Mouse (Mus musculus): ENCODE measurements at regions not wholly inside any gene's neighbourhood (a gene's known extent, or its start where the extent isn't known, plus 50 kb on each side); places are given as distances from the start of the nearest gene placed in this dataset.

DNA sequence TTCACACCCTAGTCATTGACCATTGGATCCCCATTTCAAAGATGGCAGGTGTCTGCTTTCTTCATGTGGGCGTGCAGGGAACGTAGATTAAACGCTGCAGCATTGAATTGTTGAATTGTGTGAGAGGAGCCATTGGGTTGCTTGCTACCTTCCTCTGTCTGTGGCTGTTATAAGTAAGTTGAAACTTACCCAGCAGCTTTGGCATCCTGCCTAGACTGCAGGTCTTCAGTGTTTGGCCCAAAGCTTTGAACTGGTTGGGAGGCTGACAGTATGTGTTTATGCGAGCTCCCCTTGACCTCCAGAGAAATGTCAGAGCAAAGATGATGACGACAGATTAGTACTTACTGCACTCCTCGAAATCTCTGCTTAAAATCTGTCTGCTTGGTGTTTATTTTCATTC, 473.8 kb downstream of the Irx1 start:
- Histone ChIP-seq H3K9me3 (replicated peaks; ENCODE audit: control insufficient read depth, low read length) (no peaks in the 10 kb centered on the region), H3K4me1 (ENCODE audit: control insufficient read depth, insufficient read depth) (no peaks in the 10 kb centered on the region), H3K27me3 (ENCODE audit: control insufficient read depth, insufficient read depth, low read length) (no peaks in the 10 kb centered on the region), H3K9ac (replicated peaks; ENCODE audit: low read depth, low read length) (no peak overlapping the region), H3K36me3 (replicated peaks; ENCODE audit: control insufficient read depth, insufficient read depth, low read length) (no peaks in the 10 kb centered on the region), H3K27ac (ENCODE audit: low read depth) (no peak overlapping the region), H3K4me2 (ENCODE audit: low read depth, low read length) (no peak overlapping the region), H3K4me3 (ENCODE audit: low read depth, low read length) (no peak overlapping the region)
- TF ChIP-seq EP300 (IDR thresholded peaks at IDR 0.05; ENCODE audit: low read depth) (no peak), CTCF (IDR thresholded peaks at IDR 0.05; ENCODE audit: low read depth) (no peak)
- no peak for ATAC-seq (ENCODE audit: insufficient read depth, low read depth)
- no peak for DNase-seq (ENCODE audit: low spot score)
- WGBS, result 55% methylated on average over 6 of the region's 6 CpGs

DNA sequence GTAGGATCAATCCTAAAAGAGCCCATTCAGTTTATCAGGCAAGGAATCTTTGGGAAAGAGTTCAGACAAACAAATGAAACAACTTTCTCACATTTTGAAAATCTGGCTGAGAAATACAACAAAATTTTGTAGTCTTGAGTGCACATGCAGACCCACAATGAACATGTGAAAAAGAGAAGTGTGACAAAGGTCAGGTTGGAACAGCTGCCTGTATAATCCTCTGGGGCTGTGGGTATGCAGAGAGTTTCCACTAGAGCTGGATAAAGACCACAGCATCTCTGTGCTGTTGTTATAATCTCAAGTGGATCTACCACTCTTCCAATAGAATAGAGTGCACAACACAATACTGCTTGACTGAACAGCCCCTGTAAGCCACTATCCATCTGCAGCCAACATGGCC, 482.3 kb downstream of the Irx1 start:
- Histone ChIP-seq H3K36me3 (replicated peaks; ENCODE audit: control insufficient read depth, insufficient read depth, low read length) (no peaks in the 10 kb centered on the region), H3K27ac (ENCODE audit: low read depth) (no peak overlapping the region), H3K4me2 (ENCODE audit: low read depth, low read length) (no peak overlapping the region), H3K4me3 (ENCODE audit: low read depth, low read length) (no peak overlapping the region), H3K9ac (replicated peaks; ENCODE audit: low read depth, low read length) (no peak overlapping the region), H3K9me3 (replicated peaks; ENCODE audit: control insufficient read depth, low read length) (no peaks in the 10 kb centered on the region), H3K4me1 (ENCODE audit: control insufficient read depth, insufficient read depth) (no peaks in the 10 kb centered on the region), H3K27me3 (ENCODE audit: control insufficient read depth, insufficient read depth, low read length) (no peaks in the 10 kb centered on the region)
- TF ChIP-seq CTCF (IDR thresholded peaks at IDR 0.05; ENCODE audit: low read depth) (no peak), EP300 (IDR thresholded peaks at IDR 0.05; ENCODE audit: low read depth) (no peak)
- DNase-seq (ENCODE audit: low spot score), result no peak
- ATAC-seq (ENCODE audit: insufficient read depth, low read depth), result no peak

DNA sequence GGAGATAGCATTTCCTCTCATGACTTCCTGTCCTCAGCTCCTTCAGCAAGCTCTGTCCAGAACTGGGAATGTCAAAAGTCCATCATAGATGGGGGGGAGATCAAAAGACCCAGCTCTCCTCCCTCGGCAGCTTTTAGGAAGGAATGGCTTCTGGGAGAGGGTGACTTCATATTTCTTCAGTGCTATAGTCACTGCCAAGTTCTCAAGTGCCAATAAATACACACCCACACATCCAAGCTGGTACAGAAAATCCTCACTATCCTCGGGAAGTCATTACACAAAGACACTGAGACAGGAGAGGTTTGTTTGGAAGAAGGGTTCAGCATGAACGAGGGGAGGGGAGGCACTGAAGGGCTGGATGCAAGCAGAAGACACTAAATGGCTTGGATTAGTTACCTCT, 502.0 kb downstream of the Irx1 start:
- Histone ChIP-seq H3K4me3 (ENCODE audit: low read depth, low read length) (no peak overlapping the region), H3K9me3 (replicated peaks; ENCODE audit: control insufficient read depth, low read length) (no peaks in the 10 kb centered on the region), H3K36me3 (replicated peaks; ENCODE audit: control insufficient read depth, insufficient read depth, low read length) (no peaks in the 10 kb centered on the region), H3K4me2 (ENCODE audit: low read depth, low read length) (no peak overlapping the region), H3K4me1 (ENCODE audit: control insufficient read depth, insufficient read depth) (no peaks in the 10 kb centered on the region), H3K27ac (ENCODE audit: low read depth) (no peak overlapping the region), H3K27me3 (ENCODE audit: control insufficient read depth, insufficient read depth, low read length) (0 out of 2 replicates have a peak, but pooled peaks cover 4% of the 10 kb centered on the region), H3K9ac (replicated peaks; ENCODE audit: low read depth, low read length) (no peak overlapping the region)
- 37% methylated on average over 3 of the region's 3 CpGs for WGBS
- TF ChIP-seq CTCF (IDR thresholded peaks at IDR 0.05; ENCODE audit: low read depth) (no peak), EP300 (IDR thresholded peaks at IDR 0.05; ENCODE audit: low read depth) (no peak)
- no peak for ATAC-seq (ENCODE audit: insufficient read depth, low read depth)
- no peak for DNase-seq (ENCODE audit: low spot score)

DNA sequence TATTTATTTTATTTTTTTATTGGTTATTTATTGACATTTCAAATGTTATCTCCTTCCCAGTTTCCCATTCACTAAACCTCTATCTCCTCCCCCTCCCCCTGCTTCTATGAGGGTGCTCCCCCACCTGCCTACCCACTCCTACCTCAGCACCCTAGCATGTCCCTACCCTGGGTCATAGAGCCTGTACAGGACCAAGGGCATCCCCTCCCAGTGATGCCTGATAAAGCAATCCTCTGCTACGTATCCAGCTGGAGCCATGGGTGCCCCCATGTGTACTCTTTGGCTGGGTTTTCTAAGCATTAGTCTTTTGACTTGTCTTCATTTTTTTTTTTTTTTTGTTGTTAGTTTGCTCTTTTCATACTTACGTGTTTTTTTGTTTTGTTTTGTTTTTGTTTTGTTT, 502.9 kb downstream of the Irx1 start:
- no peak overlapping the region for H3K4me3 ChIP-seq (ENCODE audit: low read depth, low read length)
- no peak for TF ChIP-seq CTCF (IDR thresholded peaks at IDR 0.05; ENCODE audit: low read depth)
- no peak overlapping the region for H3K27ac ChIP-seq (ENCODE audit: low read depth)
- no peak for ATAC-seq (ENCODE audit: insufficient read depth, low read depth)
- H3K4me1 ChIP-seq (ENCODE audit: control insufficient read depth, insufficient read depth), result no peaks in the 10 kb centered on the region
- H3K36me3 ChIP-seq (replicated peaks; ENCODE audit: control insufficient read depth, insufficient read depth, low read length), result no peaks in the 10 kb centered on the region
- 89% methylated on average over 2 of the region's 2 CpGs for WGBS
- no peak for DNase-seq (ENCODE audit: low spot score)
- H3K9me3 ChIP-seq (replicated peaks; ENCODE audit: control insufficient read depth, low read length), result no peaks in the 10 kb centered on the region
- no peak overlapping the region for H3K4me2 ChIP-seq (ENCODE audit: low read depth, low read length)
- H3K9ac ChIP-seq (replicated peaks; ENCODE audit: low read depth, low read length), result no peak overlapping the region
- H3K27me3 ChIP-seq (ENCODE audit: control insufficient read depth, insufficient read depth, low read length), result 0 out of 2 replicates have a peak, but pooled peaks cover 4% of the 10 kb centered on the region

DNA sequence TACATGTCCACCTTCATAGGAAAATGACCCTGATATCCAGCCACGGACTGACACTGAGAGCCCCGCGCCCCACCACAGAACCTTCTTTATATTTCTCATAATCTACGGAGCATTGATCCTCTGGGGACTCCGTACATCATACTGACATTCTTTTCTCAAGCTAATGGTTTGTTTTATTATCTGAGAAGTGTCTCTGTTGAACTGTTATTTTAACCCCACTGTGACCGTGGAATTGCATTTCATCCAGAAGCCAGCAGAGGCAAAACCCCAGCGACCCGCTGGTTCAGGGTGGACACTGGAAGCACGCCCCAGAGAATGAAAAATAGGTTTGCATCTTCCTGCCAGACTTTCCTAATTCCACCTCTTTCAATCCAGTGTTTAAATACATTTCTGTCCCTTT, 503.4 kb downstream of the Irx1 start:
- no peak overlapping the region for H3K27ac ChIP-seq (ENCODE audit: low read depth)
- ATAC-seq (ENCODE audit: insufficient read depth, low read depth) (no peak), DNase-seq (ENCODE audit: low spot score) (no peak)
- H3K27me3 ChIP-seq (ENCODE audit: control insufficient read depth, insufficient read depth, low read length), result 0 out of 2 replicates have a peak, but pooled peaks cover 4% of the 10 kb centered on the region
- no peaks in the 10 kb centered on the region for H3K9me3 ChIP-seq (replicated peaks; ENCODE audit: control insufficient read depth, low read length)
- TF ChIP-seq CTCF (IDR thresholded peaks at IDR 0.05; ENCODE audit: low read depth), result no peak
- TF ChIP-seq EP300 (IDR thresholded peaks at IDR 0.05; ENCODE audit: low read depth), result no peak
- no peaks in the 10 kb centered on the region for H3K36me3 ChIP-seq (replicated peaks; ENCODE audit: control insufficient read depth, insufficient read depth, low read length)
- 64% methylated on average over 9 of the region's 9 CpGs for WGBS
- H3K9ac ChIP-seq (replicated peaks; ENCODE audit: low read depth, low read length), result no peak overlapping the region
- H3K4me2 ChIP-seq (ENCODE audit: low read depth, low read length), result no peak overlapping the region
- no peak overlapping the region for H3K4me3 ChIP-seq (ENCODE audit: low read depth, low read length)
- H3K4me1 ChIP-seq (ENCODE audit: control insufficient read depth, insufficient read depth), result no peaks in the 10 kb centered on the region

DNA sequence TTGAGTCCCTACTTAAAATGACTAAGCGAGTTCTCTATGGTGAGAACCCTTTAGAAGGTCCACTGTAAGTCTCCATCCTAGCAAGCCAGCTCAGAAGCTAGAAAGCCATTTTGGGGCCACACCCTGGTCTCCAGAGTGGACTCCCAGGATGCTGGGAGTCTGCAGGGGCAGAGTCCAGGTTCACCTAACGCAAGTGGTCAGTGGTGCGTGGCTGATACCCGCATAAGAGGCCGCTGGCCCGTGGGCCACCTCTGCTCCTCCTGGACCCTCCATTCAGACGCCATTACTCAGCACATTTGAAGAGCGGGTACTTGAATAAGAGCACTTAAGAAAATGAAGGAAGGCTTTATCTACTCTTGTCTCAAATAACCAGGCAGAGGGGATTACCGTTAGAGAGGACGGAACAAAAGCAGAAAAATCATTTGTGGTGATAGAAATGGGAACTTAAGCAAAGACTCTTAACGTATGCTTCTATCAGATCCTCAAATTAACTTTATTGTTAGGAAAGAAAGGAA, 504.4 kb downstream of the Irx1 start:
- Histone ChIP-seq H3K27ac (ENCODE audit: low read depth) (no peak overlapping the region), H3K4me1 (ENCODE audit: control insufficient read depth, insufficient read depth) (no peaks in the 10 kb centered on the region), H3K9ac (replicated peaks; ENCODE audit: low read depth, low read length) (no peak overlapping the region), H3K27me3 (ENCODE audit: control insufficient read depth, insufficient read depth, low read length) (0 out of 2 replicates have a peak, but pooled peaks cover 4% of the 10 kb centered on the region), H3K4me2 (ENCODE audit: low read depth, low read length) (peak overlapping the region; percentile 58), H3K36me3 (replicated peaks; ENCODE audit: control insufficient read depth, insufficient read depth, low read length) (no peaks in the 10 kb centered on the region), H3K9me3 (replicated peaks; ENCODE audit: control insufficient read depth, low read length) (no peaks in the 10 kb centered on the region), H3K4me3 (ENCODE audit: low read depth, low read length) (peak overlapping the region; percentile 33; the same call in 1 of the 2 replicates)
- ATAC-seq (ENCODE audit: insufficient read depth, low read depth), result no peak
- no peak for DNase-seq (ENCODE audit: low spot score)
- WGBS, result 30% methylated on average over 11 of the region's 11 CpGs
- TF ChIP-seq EP300 (IDR thresholded peaks at IDR 0.05; ENCODE audit: low read depth) (no peak), CTCF (IDR thresholded peaks at IDR 0.05; ENCODE audit: low read depth) (no peak)
